Mouse (Mus musculus) embryonic facial prominence, embryonic 11.5 days (tissue): Measurements from ENCODE around the gene Hist3h2ba. TPM values are rescaled to one million over a fixed set of nuclear protein-coding genes. Genes with fewer than 3 reads are reported as not detected.

Experiments used
- ATAC-seq: fragments of 200-750 bp; cut with Nextera tagmentation; replicated peaks from 2 replicates; pipeline ENCODE4 v1.8.0; 2017; ENCODE audit warnings: low read depth; ENCODE audit not compliant: insufficient number of reproducible peaks, low FRiP score, low TSS enrichment
- DNase-seq: peaks from one replicate; pipeline ENCODE4 v3.0.0-alpha.2; 2015; ENCODE audit warnings: low spot score
- H3K27ac ChIP-seq: fragments of 300-500 bp; sonication (generic); replicated peaks from 2 replicates; pipeline ENCODE4 v1.5.1; 2014; ENCODE audit warnings: mild to moderate bottlenecking, low read depth, low read length, control low read depth
- H3K27me3 ChIP-seq: fragments of 300-500 bp; sonication (generic); 2 replicates; pipeline ENCODE4 v1.6.1; 2014; ENCODE audit warnings: mild to moderate bottlenecking, low read length, moderate library complexity, mixed read lengths; ENCODE audit not compliant: control insufficient read depth, insufficient read depth
- H3K36me3 ChIP-seq: fragments of 300-500 bp; sonication (generic); replicated peaks from 2 replicates; pipeline ENCODE4 v1.6.1; 2014; ENCODE audit warnings: low read depth, mild to moderate bottlenecking, low read length, moderate library complexity, mixed read lengths; ENCODE audit not compliant: control insufficient read depth, insufficient read depth
- H3K4me1 ChIP-seq: fragments of 300-500 bp; sonication (generic); 2 replicates; pipeline ENCODE4 v1.6.1; 2014; ENCODE audit warnings: low read length, mixed read lengths; ENCODE audit not compliant: control insufficient read depth, insufficient read depth
- H3K4me2 ChIP-seq: fragments of 300-500 bp; sonication (generic); 2 replicates; pipeline ENCODE4 v1.6.1; 2014; ENCODE audit warnings: low read depth, mild to moderate bottlenecking, control low read depth, low read length, moderate library complexity
- H3K4me3 ChIP-seq: fragments of 300-500 bp; sonication (generic); 2 replicates; pipeline ENCODE4 v1.5.1; 2014; ENCODE audit warnings: low read depth, low read length, control low read depth
- H3K9ac ChIP-seq: fragments of 300-500 bp; sonication (generic); replicated peaks from 2 replicates; pipeline ENCODE4 v1.6.1; 2014; ENCODE audit warnings: mild to moderate bottlenecking, control low read depth, low read length
- H3K9me3 ChIP-seq: fragments of 300-500 bp; sonication (generic); replicated peaks from 2 replicates; pipeline ENCODE4 v1.6.1; 2016; ENCODE audit warnings: mild to moderate bottlenecking, low read length, inconsistent platforms, mixed read lengths; ENCODE audit not compliant: control insufficient read depth
- whole genome bisulfite sequencing: fragments of 180-500 bp; shearing (Covaris S2); extraction: QIAGEN DNeasy Blood & Tissue Kit; methylation state at CpG from one replicate; pipeline ENCODE4 v1.1.7; 2014; 5-methylcytosine and 5-hydroxymethylcytosine counted together
- polyA plus RNA-seq: library from polyadenylated mRNA; unstranded; fragments of >200 nt; fragmentation: Nextera tagmentation; extraction: Ambion mirVana; gene quantifications from 2 replicates; pipeline ENCODE4 v1.2.1, GENCODE M21; 2014

Gene Hist3h2ba
- polyA plus RNA-seq, 1 experiment from 2014 or later: 45.1 TPM

- peak overlapping the region; percentile 62 for H3K4me3 ChIP-seq
- peak overlapping the region; percentile 74 for H3K4me2 ChIP-seq
- no peak; the same call in 1 of the 2 replicates for ATAC-seq
- H3K27me3 ChIP-seq: peaks cover 5% of the 10 kb centered on the region; the same call in 1 of the 2 replicates
- H3K4me1 ChIP-seq: no peaks in the 10 kb centered on the region; the same call in 1 of the 2 replicates
- peak overlapping the region; percentile 83 for H3K9ac ChIP-seq
- DNase-seq: peak; percentile 57
- no peaks in the 10 kb centered on the region for H3K36me3 ChIP-seq
- WGBS: under 1% methylated on average over 20 of the region's 20 CpGs
- H3K27ac ChIP-seq: peak overlapping the region; percentile 97
- H3K9me3 ChIP-seq: no peaks in the 10 kb centered on the region
Measured at GRCm38 (mm10) chr11:58955143-58955867, 6.6 kb downstream of the Hist3h2ba start.

GRCm38 (mm10) chr11:58955868-58956257 is 7.1 kb downstream of the Hist3h2ba start:
- peaks cover 5% of the 10 kb centered on the region; the same call in 1 of the 2 replicates for H3K27me3 ChIP-seq
- WGBS: 40% methylated on average over 8 of the region's 8 CpGs
- no peaks in the 10 kb centered on the region; the same call in 1 of the 2 replicates for H3K4me1 ChIP-seq
- H3K9me3 ChIP-seq: no peaks in the 10 kb centered on the region
- H3K36me3 ChIP-seq: no peaks in the 10 kb centered on the region
- H3K4me3 ChIP-seq: peak overlapping the region; percentile 62
- 0 out of 2 replicates have a peak overlapping the region, but pooled peaks have one; percentile 97 for H3K27ac ChIP-seq
- no peak for DNase-seq
- ATAC-seq: no peak
- peak overlapping the region; percentile 83 for H3K9ac ChIP-seq
- peak overlapping the region; percentile 74 for H3K4me2 ChIP-seq

- WGBS: 89% methylated on average over 5 of the region's 5 CpGs
- Histone ChIP-seq H3K36me3 (no peaks in the 10 kb centered on the region), H3K9me3 (no peaks in the 10 kb centered on the region), H3K4me1 (no peaks in the 10 kb centered on the region; the same call in 1 of the 2 replicates), H3K4me2 (no peak overlapping the region), H3K27me3 (peaks cover 5% of the 10 kb centered on the region; the same call in 1 of the 2 replicates), H3K4me3 (no peak overlapping the region), H3K9ac (peak overlapping the region; percentile 10; the same call in 1 of the 2 replicates), H3K27ac (no peak overlapping the region)
- no peak for DNase-seq
- no peak for ATAC-seq
Measured at GRCm38 (mm10) chr11:58957226-58957914, 8.7 kb downstream of the Hist3h2ba start.

- Histone ChIP-seq H3K4me1 (no peaks in the 10 kb centered on the region; the same call in 1 of the 2 replicates), H3K9ac (no peak overlapping the region), H3K36me3 (no peaks in the 10 kb centered on the region), H3K9me3 (no peaks in the 10 kb centered on the region), H3K4me3 (no peak overlapping the region), H3K4me2 (no peak overlapping the region), H3K27me3 (peaks cover 5% of the 10 kb centered on the region; the same call in 1 of the 2 replicates), H3K27ac (no peak overlapping the region)
- ATAC-seq (no peak), DNase-seq (no peak)
- 96% methylated on average over 6 of the region's 6 CpGs for WGBS
Measured at GRCm38 (mm10) chr11:58958536-58958935, 9.8 kb downstream of the Hist3h2ba start.

- ATAC-seq (no peak), DNase-seq (no peak)
- Histone ChIP-seq H3K9ac (no peak overlapping the region; the same call in 1 of the 2 replicates), H3K36me3 (no peaks in the 10 kb centered on the region), H3K27ac (no peak overlapping the region), H3K4me1 (no peaks in the 10 kb centered on the region; the same call in 1 of the 2 replicates), H3K27me3 (peaks cover 5% of the 10 kb centered on the region; the same call in 1 of the 2 replicates), H3K9me3 (no peaks in the 10 kb centered on the region), H3K4me3 (peak overlapping the region; percentile 40), H3K4me2 (peak overlapping the region; percentile 82)
- WGBS: 38% methylated on average over 15 of the region's 15 CpGs
Measured at GRCm38 (mm10) chr11:58959186-58959825, 10.6 kb downstream of the Hist3h2ba start.

- peak; percentile 84 for DNase-seq
- ATAC-seq: peak; percentile 54
- Histone ChIP-seq H3K36me3 (no peaks in the 10 kb centered on the region), H3K4me3 (peak overlapping the region; percentile 40), H3K27me3 (peaks cover 5% of the 10 kb centered on the region; the same call in 1 of the 2 replicates), H3K27ac (no peak overlapping the region), H3K4me1 (no peaks in the 10 kb centered on the region; the same call in 1 of the 2 replicates), H3K9me3 (no peaks in the 10 kb centered on the region), H3K9ac (peak overlapping the region; percentile 34; the same call in 1 of the 2 replicates), H3K4me2 (peak overlapping the region; percentile 82)
- 2% methylated on average over 40 of the region's 40 CpGs for WGBS
Measured at GRCm38 (mm10) chr11:58959921-58960465, 11.3 kb downstream of the Hist3h2ba start.

- ATAC-seq: no peak
- WGBS: 57% methylated on average over 50 of the region's 50 CpGs
- no peak overlapping the region for H3K9ac ChIP-seq
- no peaks in the 10 kb centered on the region for H3K36me3 ChIP-seq
- no peak overlapping the region for H3K4me2 ChIP-seq
- no peak overlapping the region for H3K27ac ChIP-seq
- H3K4me1 ChIP-seq: no peaks in the 10 kb centered on the region; the same call in 1 of the 2 replicates
- no peaks in the 10 kb centered on the region for H3K9me3 ChIP-seq
- no peak overlapping the region; the same call in 1 of the 2 replicates for H3K4me3 ChIP-seq
- H3K27me3 ChIP-seq: peaks cover 5% of the 10 kb centered on the region; the same call in 1 of the 2 replicates
- no peak for DNase-seq
Measured at GRCm38 (mm10) chr11:58961364-58962177, 12.9 kb downstream of the Hist3h2ba start.
